Mouse (Mus musculus): ENCODE results near the gene Six6. TPM values are rescaled to one million over a fixed set of nuclear protein-coding genes. Genes with fewer than 3 reads are reported as not detected.
A peak's percentile ranks its signal among the peaks of the same experiment; 100 is the strongest.

Gene Six6
- total RNA-seq, 2 experiments from 2014 or later, result not detected

- DNase-seq, result no peak
- intact Hi-C loops (cut with DNase I; ENCODE audit: low total_unique reads), result no loop called here
Observed at GRCm38 (mm10) chr12:72953858-72954257, 14.2 kb downstream of the Six6 start.

GRCm38 (mm10) chr12:72954906-72955305 is 15.2 kb downstream of the Six6 start:
- intact Hi-C loops (cut with DNase I; ENCODE audit: low total_unique reads), result no loop called here
- DNase-seq, result no peak

GRCm38 (mm10) chr12:72957829-72958424 is 18.2 kb downstream of the Six6 start:
- DNase-seq, result no peak
- intact Hi-C loops (cut with DNase I; ENCODE audit: low total_unique reads), result no loop called here

GRCm38 (mm10) chr12:72958446-72958845 is 18.8 kb downstream of the Six6 start:
- intact Hi-C loops (cut with DNase I; ENCODE audit: low total_unique reads), result no loop called here
- DNase-seq, result no peak

- intact Hi-C loops (cut with DNase I; ENCODE audit: low total_unique reads), result no loop called here
- DNase-seq, result no peak
Observed at GRCm38 (mm10) chr12:72962761-72963160, 23.1 kb downstream of the Six6 start.

GRCm38 (mm10) chr12:72967541-72967940 is 27.8 kb downstream of the Six6 start:
- intact Hi-C loops (cut with DNase I; ENCODE audit: low total_unique reads), result no loop called here
- DNase-seq, result no peak

GRCm38 (mm10) chr12:72970620-72971019 is 30.9 kb downstream of the Six6 start:
- intact Hi-C loops (cut with DNase I; ENCODE audit: low total_unique reads), result no loop called here
- DNase-seq, result no peak

GRCm38 (mm10) chr12:72973161-72973560 is 33.5 kb downstream of the Six6 start:
- peak; percentile 21 for DNase-seq
- intact Hi-C loops (cut with DNase I; ENCODE audit: low total_unique reads), result no loop called here

- intact Hi-C loops (cut with DNase I; ENCODE audit: low total_unique reads), result no loop called here
- no peak for DNase-seq
Observed at GRCm38 (mm10) chr12:72976172-72976571, 36.5 kb downstream of the Six6 start.

GRCm38 (mm10) chr12:72976718-72977117 is 37.0 kb downstream of the Six6 start:
- intact Hi-C loops (cut with DNase I; ENCODE audit: low total_unique reads), result no loop called here
- peak; percentile 71 for DNase-seq

- intact Hi-C loops (cut with DNase I; ENCODE audit: low total_unique reads), result no loop called here
- no peak for DNase-seq
Observed at GRCm38 (mm10) chr12:72977851-72978250, 38.2 kb downstream of the Six6 start.

- DNase-seq, result no peak
- intact Hi-C loops (cut with DNase I; ENCODE audit: low total_unique reads), result no loop called here
Observed at GRCm38 (mm10) chr12:72979236-72979635, 39.5 kb downstream of the Six6 start.

- intact Hi-C loops (cut with DNase I; ENCODE audit: low total_unique reads), result no loop called here
- DNase-seq, result peak; percentile 25
Observed at GRCm38 (mm10) chr12:72982616-72983015, 42.9 kb downstream of the Six6 start.

- peak; percentile 15 for DNase-seq
- intact Hi-C loops (cut with DNase I; ENCODE audit: low total_unique reads), result no loop called here
Observed at GRCm38 (mm10) chr12:72983071-72983857, 43.6 kb downstream of the Six6 start.

Other genes with a start within 250 kb of the Six6 start
- gene Ppm1a, start 182.4 kb upstream of the Six6 start, total RNA-seq (2021), result 100 to 1,000 TPM; 156 to 160 TPM
- under 1 TPM; 0.43 to 0.47 TPM for gene 4930447C04Rik, start 882 bp downstream of the Six6 start, total RNA-seq (2021)
- 10 to 100 TPM; 43.5 to 46.4 TPM for gene Six1, start 114.0 kb downstream of the Six6 start, total RNA-seq (2021)
- 10 to 100 TPM in 1 of 2 experiments, 1 to 10 TPM in 1; 8.8 to 10.3 TPM for gene Six4, start 173.6 kb downstream of the Six6 start, total RNA-seq (2021)
- gene Mnat1, start 183.8 kb downstream of the Six6 start, total RNA-seq (2021), result 10 to 100 TPM; 19.2 to 20.4 TPM